Mouse (Mus musculus) left cerebral cortex, postnatal 14 days (tissue): ENCODE results near the gene Axdnd1. TPM values are rescaled to one million over a fixed set of nuclear protein-coding genes. Genes with fewer than 3 reads are reported as not detected.

Source experiments
- total RNA-seq, 2 experiments: library from RNA; stranded (reverse); gene quantifications; 2 replicates each; pipeline ENCODE4 v1.2.3; 2021

Gene Axdnd1
- total RNA-seq, 2 experiments from 2014 or later: 0.31 to 0.61 TPM

Other genes starting within 250 kb of the Axdnd1 start
- gene Fam163a, start 216.1 kb downstream of the Axdnd1 start, total RNA-seq: 10 to 100 TPM in 1 of 2 experiments, 1 to 10 TPM in 1; 8.3 to 11.9 TPM
- gene Tdrd5, start 117.5 kb downstream of the Axdnd1 start, total RNA-seq: 1 to 10 TPM; 2.1 to 2.6 TPM
- under 1 TPM; 0.38 to 0.46 TPM for gene Nphs2, start 110.4 kb downstream of the Axdnd1 start, total RNA-seq
- gene Gm2000, start 55.1 kb downstream of the Axdnd1 start, total RNA-seq: 100 to 1,000 TPM; 307 to 372 TPM
- gene Soat1, start 53.2 kb upstream of the Axdnd1 start, total RNA-seq: 10 to 100 TPM; 32.9 to 36.7 TPM
- 10 to 100 TPM; 52.4 to 55.1 TPM for gene Gm10031, start 102.9 kb upstream of the Axdnd1 start, total RNA-seq
- gene Abl2, start 137.6 kb upstream of the Axdnd1 start, total RNA-seq: 10 to 100 TPM; 59.6 to 59.7 TPM